Mouse (Mus musculus): ENCODE results near the gene Hvcn1. TPM values are rescaled to one million over a fixed set of nuclear protein-coding genes. Genes with fewer than 3 reads are reported as not detected.

Hvcn1 gene
- polyA plus RNA-seq, 1 experiment from 2014 or later, result 1.7 TPM

GRCm38 (mm10) chr5:122267136-122267535 lies 60.5 kb downstream of the Hvcn1 start:
- ATAC-seq, result no peak
- H3K27ac ChIP-seq (ENCODE audit: low read length), result no peak overlapping the region
- no peaks in the 10 kb centered on the region for H3K36me3 ChIP-seq (ENCODE audit: control insufficient read depth, insufficient read depth, low read length)
- no peak overlapping the region for H3K4me2 ChIP-seq (ENCODE audit: low read length)
- H3K4me3 ChIP-seq (ENCODE audit: low read depth, low read length), result no peak overlapping the region
- H3K9me3 ChIP-seq (replicated peaks; ENCODE audit: control insufficient read depth, low read length, poor library complexity, severe bottlenecking), result no peaks in the 10 kb centered on the region
- peaks cover 11% of the 10 kb centered on the region for H3K4me1 ChIP-seq (ENCODE audit: control insufficient read depth, insufficient read depth, low read length)
- H3K9ac ChIP-seq (ENCODE audit: low read depth, low read length), result no peak overlapping the region
- WGBS, result 84% methylated on average over 7 of the region's 7 CpGs
- no peaks in the 10 kb centered on the region for H3K27me3 ChIP-seq (ENCODE audit: control insufficient read depth, insufficient read depth, low read depth, low read length)

- Histone ChIP-seq H3K4me1 (ENCODE audit: control insufficient read depth, insufficient read depth, low read length) (peaks cover 8% of the 10 kb centered on the region), H3K9ac (ENCODE audit: low read depth, low read length) (no peak overlapping the region), H3K4me3 (ENCODE audit: low read depth, low read length) (no peak overlapping the region), H3K4me2 (ENCODE audit: low read length) (no peak overlapping the region), H3K27ac (ENCODE audit: low read length) (no peak overlapping the region), H3K36me3 (ENCODE audit: control insufficient read depth, insufficient read depth, low read length) (no peaks in the 10 kb centered on the region), H3K9me3 (replicated peaks; ENCODE audit: control insufficient read depth, low read length, poor library complexity, severe bottlenecking) (no peaks in the 10 kb centered on the region), H3K27me3 (ENCODE audit: control insufficient read depth, insufficient read depth, low read depth, low read length) (no peaks in the 10 kb centered on the region)
- 25% methylated on average over 5 of the region's 5 CpGs for WGBS
- no peak for ATAC-seq
Observed at GRCm38 (mm10) chr5:122267899-122268298, 61.3 kb downstream of the Hvcn1 start.

DNA sequence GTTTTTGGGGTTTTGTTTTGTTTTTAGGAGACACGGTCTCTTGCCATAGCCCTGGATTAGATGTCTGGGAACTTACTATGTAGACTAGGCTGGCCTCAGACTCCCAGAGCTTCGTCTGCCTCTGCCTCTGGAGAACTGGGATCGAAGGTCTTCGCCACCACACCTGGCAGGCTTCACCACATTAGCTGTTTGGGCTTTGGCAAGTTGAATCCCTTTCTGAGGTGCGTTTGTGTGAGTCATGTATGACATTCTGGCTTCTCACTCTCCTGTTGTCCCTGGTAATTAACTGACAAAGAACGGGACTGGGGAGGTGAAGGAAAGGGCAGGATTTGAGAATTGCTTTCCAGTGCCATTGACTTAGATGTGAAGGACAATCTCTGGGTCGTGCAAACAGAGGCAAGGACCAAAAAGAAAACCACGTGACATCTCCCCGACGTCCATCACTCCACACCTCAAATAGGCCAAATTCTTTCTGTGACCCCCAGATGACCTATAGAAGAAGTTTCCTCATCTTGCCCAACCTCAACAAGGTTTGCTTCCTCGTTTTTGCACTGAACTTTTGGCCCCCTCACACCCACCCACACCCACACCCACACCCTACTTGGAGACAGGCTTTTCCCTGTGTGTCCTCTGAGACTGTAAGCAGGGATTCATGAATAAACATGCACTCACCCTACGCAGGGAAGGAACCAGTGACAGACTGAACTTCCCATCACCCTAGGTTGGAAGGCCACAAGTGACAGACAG lies 62.4 kb downstream of the Hvcn1 start:
- 73% methylated on average over 12 of the region's 12 CpGs for WGBS
- no peak for ATAC-seq
- Histone ChIP-seq H3K36me3 (ENCODE audit: control insufficient read depth, insufficient read depth, low read length) (no peaks in the 10 kb centered on the region), H3K4me2 (ENCODE audit: low read length) (no peak overlapping the region), H3K4me1 (ENCODE audit: control insufficient read depth, insufficient read depth, low read length) (no peaks in the 10 kb centered on the region), H3K9ac (ENCODE audit: low read depth, low read length) (no peak overlapping the region), H3K27me3 (ENCODE audit: control insufficient read depth, insufficient read depth, low read depth, low read length) (no peaks in the 10 kb centered on the region), H3K27ac (ENCODE audit: low read length) (no peak overlapping the region), H3K4me3 (ENCODE audit: low read depth, low read length) (no peak overlapping the region), H3K9me3 (replicated peaks; ENCODE audit: control insufficient read depth, low read length, poor library complexity, severe bottlenecking) (no peaks in the 10 kb centered on the region)

DNA sequence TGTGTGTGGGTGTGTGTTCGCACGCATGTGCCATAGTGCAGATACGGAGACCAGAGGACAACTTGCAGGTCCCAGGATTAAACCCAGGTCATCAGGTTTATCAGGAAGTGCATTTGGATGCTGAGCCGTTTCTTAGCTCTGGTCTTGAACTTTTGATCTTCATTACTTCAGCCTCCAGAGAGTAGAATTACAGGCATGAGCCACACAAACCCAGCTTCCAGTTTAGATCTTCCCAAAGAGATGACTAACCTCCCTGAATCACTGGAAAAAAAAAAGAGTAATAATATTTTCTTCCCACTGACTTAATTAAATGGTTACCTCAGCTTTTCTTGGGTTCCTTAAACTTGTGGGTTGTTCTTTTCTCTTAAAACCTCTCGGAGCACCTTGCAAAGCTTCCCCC lies 66.2 kb downstream of the Hvcn1 start:
- H3K27ac ChIP-seq (ENCODE audit: low read length), result no peak overlapping the region
- 94% methylated on average over 5 of the region's 5 CpGs for WGBS
- ATAC-seq, result no peak
- peaks cover 2% of the 10 kb centered on the region; the same call in 1 of the 2 replicates for H3K4me1 ChIP-seq (ENCODE audit: control insufficient read depth, insufficient read depth, low read length)
- no peaks in the 10 kb centered on the region for H3K9me3 ChIP-seq (replicated peaks; ENCODE audit: control insufficient read depth, low read length, poor library complexity, severe bottlenecking)
- H3K36me3 ChIP-seq (ENCODE audit: control insufficient read depth, insufficient read depth, low read length), result no peaks in the 10 kb centered on the region
- H3K4me2 ChIP-seq (ENCODE audit: low read length), result no peak overlapping the region
- no peak overlapping the region for H3K4me3 ChIP-seq (ENCODE audit: low read depth, low read length)
- H3K27me3 ChIP-seq (ENCODE audit: control insufficient read depth, insufficient read depth, low read depth, low read length), result no peaks in the 10 kb centered on the region
- H3K9ac ChIP-seq (ENCODE audit: low read depth, low read length), result no peak overlapping the region

DNA sequence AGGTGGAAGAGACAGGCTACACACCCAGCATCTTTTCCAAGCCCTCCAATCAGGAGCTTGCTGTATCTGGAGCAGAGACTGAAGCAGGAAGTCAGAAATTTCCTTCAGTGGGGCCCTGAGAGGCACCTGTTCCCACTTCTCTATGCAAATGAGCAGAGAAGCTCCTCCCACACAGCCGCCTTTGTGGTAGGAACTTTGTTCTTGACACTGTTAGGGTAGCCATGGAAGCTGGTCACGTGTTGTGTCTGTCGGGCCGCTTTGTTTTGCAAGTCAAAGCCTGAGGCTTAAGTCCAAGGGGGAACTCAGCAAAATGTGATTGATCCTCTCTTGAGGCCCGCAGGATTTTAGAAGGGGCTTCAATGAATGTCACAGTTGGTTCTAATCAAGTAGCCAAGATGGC lies 68.2 kb downstream of the Hvcn1 start:
- no peak for ATAC-seq
- H3K36me3 ChIP-seq (ENCODE audit: control insufficient read depth, insufficient read depth, low read length), result no peaks in the 10 kb centered on the region
- WGBS, result 7% methylated on average over 5 of the region's 5 CpGs

DNA sequence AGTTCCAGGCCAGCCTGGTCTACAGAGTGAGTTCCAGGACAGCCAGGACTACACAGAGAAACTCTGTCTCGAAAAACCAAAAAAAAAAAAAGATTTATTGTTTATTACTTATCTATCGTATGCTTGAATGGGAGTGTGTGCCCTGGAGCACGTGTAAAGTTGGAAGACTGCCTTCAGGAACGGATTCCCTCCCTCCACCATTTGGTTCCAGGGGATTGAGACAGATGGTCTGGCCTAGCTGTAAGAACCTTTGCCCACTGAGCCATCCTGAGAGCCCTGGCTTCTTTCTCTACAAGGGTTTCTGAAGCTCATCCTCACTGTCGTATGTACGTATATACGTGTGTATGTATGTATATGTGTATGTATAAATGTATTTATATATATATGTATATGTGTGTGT lies 72.3 kb downstream of the Hvcn1 start:
- no peaks in the 10 kb centered on the region for H3K27me3 ChIP-seq (ENCODE audit: control insufficient read depth, insufficient read depth, low read depth, low read length)
- WGBS, result 89% methylated on average over 7 of the region's 7 CpGs
- H3K4me2 ChIP-seq (ENCODE audit: low read length), result no peak overlapping the region
- no peak overlapping the region for H3K4me3 ChIP-seq (ENCODE audit: low read depth, low read length)
- H3K36me3 ChIP-seq (ENCODE audit: control insufficient read depth, insufficient read depth, low read length), result no peaks in the 10 kb centered on the region
- no peak for ATAC-seq
- H3K4me1 ChIP-seq (ENCODE audit: control insufficient read depth, insufficient read depth, low read length), result peaks cover 2% of the 10 kb centered on the region; the same call in 1 of the 2 replicates
- H3K9me3 ChIP-seq (replicated peaks; ENCODE audit: control insufficient read depth, low read length, poor library complexity, severe bottlenecking), result no peaks in the 10 kb centered on the region
- no peak overlapping the region for H3K9ac ChIP-seq (ENCODE audit: low read depth, low read length)
- no peak overlapping the region for H3K27ac ChIP-seq (ENCODE audit: low read length)

More for the DNA sequence above, 68.2 kb downstream of the Hvcn1 start:
- H3K4me3 ChIP-seq (ENCODE audit: low read depth, low read length), result no peak overlapping the region
- H3K9ac ChIP-seq (ENCODE audit: low read depth, low read length), result no peak overlapping the region
- no peaks in the 10 kb centered on the region for H3K9me3 ChIP-seq (replicated peaks; ENCODE audit: control insufficient read depth, low read length, poor library complexity, severe bottlenecking)
- no peak overlapping the region for H3K4me2 ChIP-seq (ENCODE audit: low read length)
- H3K27me3 ChIP-seq (ENCODE audit: control insufficient read depth, insufficient read depth, low read depth, low read length), result no peaks in the 10 kb centered on the region
- peaks cover 2% of the 10 kb centered on the region; the same call in 1 of the 2 replicates for H3K4me1 ChIP-seq (ENCODE audit: control insufficient read depth, insufficient read depth, low read length)
- H3K27ac ChIP-seq (ENCODE audit: low read length), result no peak overlapping the region

- ATAC-seq, result no peak
- Histone ChIP-seq H3K27ac (ENCODE audit: low read length) (no peak overlapping the region), H3K36me3 (ENCODE audit: control insufficient read depth, insufficient read depth, low read length) (no peaks in the 10 kb centered on the region), H3K4me3 (ENCODE audit: low read depth, low read length) (no peak overlapping the region), H3K9ac (ENCODE audit: low read depth, low read length) (no peak overlapping the region), H3K9me3 (replicated peaks; ENCODE audit: control insufficient read depth, low read length, poor library complexity, severe bottlenecking) (no peaks in the 10 kb centered on the region), H3K4me1 (ENCODE audit: control insufficient read depth, insufficient read depth, low read length) (no peaks in the 10 kb centered on the region; the same call in 1 of the 2 replicates), H3K27me3 (ENCODE audit: control insufficient read depth, insufficient read depth, low read depth, low read length) (no peaks in the 10 kb centered on the region), H3K4me2 (ENCODE audit: low read length) (no peak overlapping the region)
- 83% methylated on average over 12 of the region's 12 CpGs for WGBS
Observed at GRCm38 (mm10) chr5:122279799-122280421, 73.3 kb downstream of the Hvcn1 start.

DNA sequence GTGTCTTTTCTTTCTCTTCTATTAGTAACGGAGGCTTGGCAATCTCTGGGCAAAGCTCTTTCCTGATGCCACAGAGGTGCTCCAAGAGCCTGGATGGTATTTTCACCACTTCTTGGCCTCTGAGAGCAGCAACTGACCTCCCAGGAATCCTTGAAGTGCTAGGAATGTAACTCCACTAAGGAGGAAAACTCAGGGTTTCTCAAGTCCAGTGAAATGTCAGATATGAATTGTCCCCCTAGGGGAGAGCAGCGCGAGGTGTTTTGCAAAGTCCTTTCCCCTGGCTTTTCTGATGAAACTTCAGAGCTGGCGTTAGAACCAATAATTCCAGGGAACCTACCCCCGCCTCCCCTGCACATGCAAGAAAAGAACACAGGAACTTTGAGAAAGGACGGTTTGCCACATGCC lies 73.8 kb downstream of the Hvcn1 start:
- ATAC-seq, result no peak
- no peak overlapping the region for H3K4me2 ChIP-seq (ENCODE audit: low read length)
- 49% methylated on average over 6 of the region's 6 CpGs for WGBS

DNA sequence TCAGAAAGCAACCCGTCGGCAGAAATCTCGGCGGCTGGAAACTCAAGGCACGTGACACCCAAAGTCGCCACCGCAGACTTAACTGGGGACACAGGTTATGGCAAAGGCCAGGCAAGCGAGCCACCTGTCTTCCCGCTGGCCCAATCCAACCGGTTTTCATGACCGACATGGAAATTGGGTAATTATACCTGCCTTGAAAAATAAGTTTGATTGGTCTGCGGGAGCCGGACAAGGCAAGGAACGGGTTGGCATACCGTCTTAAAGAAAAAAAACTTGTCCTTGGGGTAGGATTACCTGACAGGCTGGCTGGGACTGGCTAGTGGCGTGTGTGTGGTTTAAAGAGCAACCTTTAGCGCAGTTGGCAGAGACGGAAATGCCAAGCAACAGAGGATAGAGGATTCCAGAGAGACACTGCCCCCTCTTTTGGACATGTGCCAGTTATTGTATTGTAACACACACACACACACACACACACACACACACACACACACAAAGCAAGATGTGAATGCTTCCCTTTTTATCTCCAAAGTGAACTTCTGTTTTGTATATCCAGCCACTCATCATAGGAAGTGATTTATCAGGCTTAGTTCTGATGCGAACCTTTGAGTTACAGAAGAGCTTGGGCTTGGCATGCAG lies 74.3 kb downstream of the Hvcn1 start:
- Histone ChIP-seq H3K9me3 (replicated peaks; ENCODE audit: control insufficient read depth, low read length, poor library complexity, severe bottlenecking) (no peaks in the 10 kb centered on the region), H3K4me1 (ENCODE audit: control insufficient read depth, insufficient read depth, low read length) (peaks cover 9% of the 10 kb centered on the region), H3K4me2 (ENCODE audit: low read length) (no peak overlapping the region), H3K36me3 (ENCODE audit: control insufficient read depth, insufficient read depth, low read length) (no peaks in the 10 kb centered on the region), H3K27ac (ENCODE audit: low read length) (no peak overlapping the region), H3K9ac (ENCODE audit: low read depth, low read length) (no peak overlapping the region), H3K4me3 (ENCODE audit: low read depth, low read length) (no peak overlapping the region), H3K27me3 (ENCODE audit: control insufficient read depth, insufficient read depth, low read depth, low read length) (no peaks in the 10 kb centered on the region)
- 46% methylated on average over 19 of the region's 19 CpGs for WGBS
- ATAC-seq, result no peak

More for the DNA sequence above, 73.8 kb downstream of the Hvcn1 start:
- no peak overlapping the region for H3K27ac ChIP-seq (ENCODE audit: low read length)
- H3K4me3 ChIP-seq (ENCODE audit: low read depth, low read length), result no peak overlapping the region
- no peaks in the 10 kb centered on the region for H3K9me3 ChIP-seq (replicated peaks; ENCODE audit: control insufficient read depth, low read length, poor library complexity, severe bottlenecking)
- H3K36me3 ChIP-seq (ENCODE audit: control insufficient read depth, insufficient read depth, low read length), result no peaks in the 10 kb centered on the region
- H3K9ac ChIP-seq (ENCODE audit: low read depth, low read length), result no peak overlapping the region
- H3K27me3 ChIP-seq (ENCODE audit: control insufficient read depth, insufficient read depth, low read depth, low read length), result no peaks in the 10 kb centered on the region
- H3K4me1 ChIP-seq (ENCODE audit: control insufficient read depth, insufficient read depth, low read length), result peaks cover 3% of the 10 kb centered on the region

Measured in midbrain, embryonic 16.5 days (tissue).